Mouse (Mus musculus): ENCODE data around the gene Camkv.

The Camkv gene

DNA sequence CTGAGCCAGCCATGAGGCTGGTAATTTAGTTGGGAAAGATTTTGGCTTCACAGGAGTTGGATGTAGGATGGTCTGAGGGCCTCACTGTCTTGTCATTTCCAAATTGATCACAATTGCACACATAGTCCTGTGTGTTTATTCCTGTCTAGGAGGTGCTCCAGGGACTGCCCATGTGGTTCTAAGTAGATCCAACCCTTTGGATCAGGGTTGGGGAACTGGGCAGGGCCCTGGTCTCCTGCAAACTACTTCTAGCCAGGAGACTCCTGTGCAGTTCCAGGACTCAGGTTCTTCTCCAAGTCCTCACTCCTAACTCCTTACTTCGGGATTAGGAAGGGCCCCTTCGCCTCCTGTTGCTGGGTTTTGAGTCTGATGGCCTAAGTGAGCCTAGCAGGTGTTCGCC is at the start of gene Camkv:
Camkv (plus strand) TSS at position 301 of the 400 bp plus-strand sequence.
- in situ Hi-C loops (cut with MboI; ENCODE audit: low sequenced_read_pairs), result no loop called here

DNA sequence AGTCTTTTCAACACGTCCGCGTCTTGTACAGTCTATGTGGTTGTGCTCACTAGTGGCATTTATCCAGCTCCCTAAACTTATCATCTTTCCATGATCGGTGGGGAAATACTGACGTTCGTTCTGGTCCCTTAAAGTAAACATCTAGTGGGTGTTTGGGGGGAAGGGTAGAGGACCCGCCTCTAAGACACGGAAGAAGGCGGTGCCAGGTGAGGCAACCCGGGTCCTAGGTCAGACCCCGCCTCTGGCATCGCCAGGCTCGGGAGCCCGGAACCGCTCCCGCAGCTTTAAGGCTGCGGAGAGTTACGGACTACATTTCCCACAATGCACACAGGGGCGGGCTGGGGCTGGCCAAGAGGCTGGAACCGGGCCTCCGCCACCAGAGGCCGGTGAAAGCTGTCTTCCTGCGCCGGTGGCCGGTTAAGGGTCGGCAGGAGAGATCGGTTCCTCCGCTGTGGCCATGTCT is 47.6 kb upstream of the Camkv start, which contains the start of gene Mon1a:
Mon1a (plus strand) TSS at position 348 of the 463 bp plus-strand sequence.
- in situ Hi-C loops (cut with MboI; ENCODE audit: low sequenced_read_pairs), result no loop called here

DNA sequence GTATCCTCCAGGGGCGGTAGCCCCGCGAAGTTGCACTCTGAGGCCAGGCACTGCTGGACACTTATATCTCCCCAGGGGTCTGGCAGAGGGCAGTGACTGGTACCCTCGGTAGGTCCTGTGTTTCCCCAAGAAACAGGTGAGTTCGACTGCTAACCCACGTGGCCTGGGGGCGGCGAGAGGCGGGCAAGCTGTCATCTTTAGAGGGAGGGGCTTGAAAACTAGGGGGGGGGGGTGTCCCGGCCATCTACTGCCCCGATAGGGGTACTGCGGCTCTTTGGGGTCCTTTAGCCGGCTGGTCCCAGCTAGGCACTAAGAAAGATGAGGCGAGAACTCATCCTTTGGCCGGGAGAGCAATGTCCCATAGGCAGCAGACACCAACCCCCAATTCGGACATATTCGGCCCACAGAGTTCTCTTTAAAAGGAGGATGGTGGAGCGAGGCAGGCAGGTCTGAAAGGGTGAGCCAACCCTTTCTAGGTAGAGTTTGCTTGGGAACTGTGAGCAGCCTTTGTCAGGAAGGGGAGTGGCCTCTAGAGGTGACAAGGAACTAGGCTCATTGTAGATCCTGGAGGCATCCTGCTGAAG is 47.1 kb upstream of the Camkv start:
- in situ Hi-C loops (cut with MboI; ENCODE audit: low sequenced_read_pairs), result no loop called here

DNA sequence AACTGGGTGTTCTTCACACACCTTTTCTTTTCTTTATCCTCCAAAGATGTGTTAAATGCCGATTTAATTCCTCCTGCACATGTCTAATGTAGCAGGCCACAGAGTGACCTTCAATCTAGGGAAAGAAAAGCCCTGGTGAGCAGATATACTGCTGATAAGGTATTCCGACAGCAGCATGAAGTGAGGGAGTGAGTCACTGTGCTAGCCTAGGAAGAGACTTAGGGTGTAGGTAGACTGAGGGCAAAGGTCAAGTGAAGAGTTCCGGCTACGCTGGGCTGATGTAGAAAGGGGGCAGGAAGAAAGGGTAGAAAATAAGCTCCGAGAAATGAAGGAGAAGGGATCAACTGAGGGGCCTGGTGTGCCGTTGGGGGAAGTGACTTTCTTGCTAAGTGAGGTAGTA is 45.2 kb upstream of the Camkv start:
- in situ Hi-C loops (cut with MboI; ENCODE audit: low sequenced_read_pairs), result no loop called here

DNA sequence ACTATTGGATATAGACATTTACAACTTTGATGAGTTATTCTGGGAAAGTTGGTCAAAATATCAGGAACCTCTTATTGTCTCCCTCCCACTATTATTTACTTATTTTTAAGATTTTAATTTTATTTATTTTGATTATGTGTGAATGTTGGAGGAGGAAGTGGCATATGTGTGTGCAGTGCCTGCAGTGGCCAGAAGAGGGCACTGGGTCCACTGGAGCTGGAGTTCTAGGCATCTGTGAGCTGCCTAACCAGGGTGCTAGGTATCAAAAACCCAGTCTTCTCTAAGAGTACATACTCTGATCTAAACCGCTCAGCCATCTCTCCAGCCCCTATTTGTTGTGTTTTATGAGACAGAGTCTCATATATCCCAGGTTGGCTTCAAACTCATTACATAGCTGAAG is 44.5 kb upstream of the Camkv start:
- in situ Hi-C loops (cut with MboI; ENCODE audit: low sequenced_read_pairs), result no loop called here

DNA sequence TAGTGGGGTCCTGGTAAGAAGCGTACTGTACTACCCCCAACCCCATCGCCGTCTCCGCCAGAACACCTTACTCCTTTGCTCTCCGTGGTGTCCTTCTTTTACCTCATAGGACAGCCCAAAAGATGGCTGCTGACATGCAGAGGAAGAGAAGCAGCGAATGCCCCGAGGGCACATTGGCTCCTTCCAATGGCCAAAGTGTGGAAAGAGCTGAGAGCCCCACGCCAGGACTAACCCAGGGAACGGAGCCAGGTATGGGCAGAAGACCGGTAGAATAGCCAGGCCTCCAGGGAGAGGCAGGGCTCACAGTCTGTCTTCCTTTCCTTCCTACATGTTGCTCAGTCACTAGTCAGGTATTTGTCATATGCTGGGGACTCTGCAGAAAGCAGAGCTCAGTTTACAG is 36.9 kb upstream of the Camkv start:
- in situ Hi-C loops (cut with MboI; ENCODE audit: low sequenced_read_pairs), result no loop called here

DNA sequence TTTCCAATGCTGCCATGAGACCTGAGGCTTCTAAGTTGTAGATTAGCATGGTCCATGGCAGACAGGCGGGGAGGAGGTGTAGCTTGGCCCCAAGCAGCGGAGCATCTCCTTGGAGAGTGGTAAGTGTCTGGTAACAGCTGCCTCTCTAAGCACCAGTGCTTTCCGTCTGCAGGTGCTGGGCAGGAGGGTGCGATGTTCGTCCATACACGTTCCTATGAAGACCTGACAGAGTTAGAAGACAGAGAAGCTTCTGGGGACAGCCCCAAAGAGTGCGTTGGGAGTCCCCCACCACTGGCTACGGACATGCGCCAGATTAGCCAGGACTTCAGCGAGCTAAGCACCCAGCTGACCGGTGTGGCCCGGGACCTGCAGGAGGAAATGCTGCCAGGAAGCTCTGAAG is 35.6 kb upstream of the Camkv start:
- in situ Hi-C loops (cut with MboI; ENCODE audit: low sequenced_read_pairs), result no loop called here

DNA sequence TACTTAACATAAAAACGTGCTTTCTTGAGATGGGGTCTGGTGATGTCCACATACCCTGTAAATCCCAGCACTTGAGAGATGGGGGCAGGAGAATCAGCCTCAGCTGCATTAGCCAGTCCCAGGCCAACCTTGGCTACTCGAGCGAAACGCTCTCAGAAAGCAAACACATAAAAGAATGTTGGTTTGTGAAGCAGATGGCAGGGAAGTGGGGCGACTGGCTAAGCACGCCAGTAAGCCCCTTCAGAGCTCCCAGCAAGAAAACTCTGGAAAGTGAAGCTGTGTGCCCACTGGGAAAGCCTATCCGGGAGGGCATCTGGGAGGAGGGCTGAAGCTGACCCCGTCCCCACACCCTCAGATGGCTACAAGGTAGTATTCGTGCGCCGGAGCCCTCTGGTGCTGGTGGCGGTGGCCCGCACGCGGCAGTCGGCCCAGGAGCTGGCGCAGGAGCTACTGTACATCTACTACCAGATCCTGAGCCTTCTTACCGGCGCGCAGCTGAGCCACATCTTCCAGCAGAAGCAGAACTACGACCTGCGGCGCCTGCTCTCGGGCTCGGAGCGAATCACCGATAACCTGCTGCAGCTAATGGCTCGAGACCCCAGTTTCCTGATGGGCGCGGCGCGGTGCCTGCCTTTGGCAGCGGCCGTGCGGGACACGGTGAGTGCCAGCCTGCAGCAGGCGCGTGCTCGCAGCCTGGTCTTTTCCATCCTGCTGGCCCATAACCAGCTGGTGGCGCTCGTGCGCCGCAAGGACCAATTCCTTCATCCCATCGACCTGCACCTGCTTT is 34.4 kb upstream of the Camkv start:
- in situ Hi-C loops (cut with MboI; ENCODE audit: low sequenced_read_pairs), result no loop called here

DNA sequence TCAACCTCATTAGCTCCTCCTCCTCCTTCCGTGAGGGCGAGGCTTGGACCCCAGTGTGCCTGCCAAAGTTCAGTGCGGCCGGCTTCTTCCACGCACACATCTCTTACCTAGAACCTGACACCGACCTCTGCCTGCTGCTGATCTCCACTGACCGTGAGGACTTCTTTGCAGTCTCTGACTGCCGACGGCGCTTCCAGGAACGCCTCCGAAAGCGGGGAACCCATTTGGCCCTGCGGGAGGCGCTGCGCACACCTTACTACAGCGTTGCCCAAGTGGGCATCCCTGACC is 33.9 kb upstream of the Camkv start:
- in situ Hi-C loops (cut with MboI; ENCODE audit: low sequenced_read_pairs), result no loop called here

DNA sequence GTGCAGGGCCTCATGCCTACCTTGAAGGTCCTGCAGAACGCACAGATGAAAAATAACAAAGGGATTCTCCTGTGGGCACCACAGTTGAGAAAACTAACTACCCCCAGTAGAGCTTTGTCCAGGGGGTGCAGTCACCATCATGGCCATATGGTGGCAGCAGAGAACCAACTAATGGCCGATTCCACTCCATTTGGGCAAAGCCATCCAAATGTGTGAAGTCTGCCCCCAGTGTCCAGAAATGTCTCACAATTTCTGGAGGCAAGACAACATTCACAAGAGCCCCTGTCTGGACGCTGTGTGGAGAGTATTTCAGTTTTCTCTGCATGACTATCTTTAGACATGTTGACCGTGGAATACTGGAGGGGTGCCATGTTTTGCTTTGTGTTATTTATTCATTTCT is 30.7 kb upstream of the Camkv start:
- in situ Hi-C loops (cut with MboI; ENCODE audit: low sequenced_read_pairs), result no loop called here

DNA sequence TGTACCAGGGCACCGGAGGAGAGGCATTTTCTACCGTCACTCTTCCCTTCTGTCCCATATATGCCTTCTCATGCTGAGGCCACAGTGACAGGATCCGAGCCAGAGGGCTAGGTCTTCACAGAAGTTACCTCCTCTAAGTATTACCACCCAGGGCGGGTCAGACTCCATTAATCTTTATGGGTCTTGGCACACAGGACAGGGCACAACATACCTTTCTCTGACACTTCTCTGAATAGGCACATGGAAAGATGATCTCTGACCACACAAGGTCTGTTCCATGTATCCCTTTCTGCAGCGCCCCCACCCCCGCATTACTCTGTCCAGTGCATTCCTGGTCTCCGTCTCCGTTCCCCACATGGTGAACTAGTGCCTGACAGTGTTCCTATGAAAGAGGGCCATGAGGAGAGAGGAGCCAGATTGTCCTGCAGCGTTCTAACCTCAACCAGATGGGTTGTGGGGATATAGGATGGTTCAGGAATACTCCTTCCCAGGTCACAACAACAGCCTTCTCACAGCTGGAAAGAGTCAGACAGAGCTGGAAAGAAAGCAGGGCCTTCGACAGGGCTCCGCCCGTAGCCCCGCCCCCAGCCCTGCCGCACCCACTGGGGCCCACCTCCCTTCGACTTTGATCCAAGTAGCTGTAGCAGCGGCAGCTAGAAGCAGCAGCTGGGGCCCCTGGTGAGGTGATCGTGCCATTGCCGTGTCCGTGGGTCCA is 29.1 kb upstream of the Camkv start, which contains the start of gene Mst1r:
Mst1r (plus strand) TSS at position 622 of the 715 bp plus-strand sequence.
- in situ Hi-C loops (cut with MboI; ENCODE audit: low sequenced_read_pairs), result no loop called here

DNA sequence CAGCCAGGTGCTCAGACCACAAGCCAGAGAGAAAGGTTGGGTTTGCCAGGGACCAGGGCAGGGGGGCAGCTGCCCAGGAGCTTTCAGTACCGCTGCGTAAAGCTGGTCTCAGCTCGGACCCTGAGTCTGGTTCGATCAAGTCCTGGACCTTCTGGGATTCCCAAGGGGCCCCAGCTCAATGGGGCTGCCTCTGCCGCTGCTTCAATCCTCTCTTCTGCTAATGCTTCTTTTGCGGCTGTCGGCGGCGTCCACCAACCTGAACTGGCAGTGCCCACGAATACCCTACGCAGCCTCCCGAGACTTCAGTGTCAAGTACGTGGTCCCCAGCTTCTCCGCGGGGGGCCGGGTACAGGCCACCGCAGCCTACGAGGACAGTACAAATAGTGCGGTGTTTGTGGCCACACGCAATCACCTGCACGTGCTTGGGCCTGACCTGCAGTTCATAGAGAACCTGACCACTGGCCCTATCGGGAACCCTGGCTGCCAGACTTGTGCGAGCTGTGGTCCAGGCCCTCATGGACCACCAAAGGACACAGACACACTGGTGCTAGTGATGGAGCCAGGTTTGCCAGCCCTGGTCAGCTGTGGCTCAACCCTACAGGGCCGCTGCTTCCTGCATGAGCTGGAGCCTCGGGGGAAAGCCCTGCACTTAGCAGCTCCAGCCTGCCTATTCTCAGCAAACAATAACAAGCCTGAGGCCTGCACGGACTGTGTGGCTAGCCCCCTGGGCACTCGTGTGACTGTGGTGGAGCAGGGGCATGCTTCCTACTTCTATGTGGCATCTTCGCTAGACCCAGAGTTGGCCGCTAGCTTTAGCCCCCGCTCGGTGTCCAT is 28.3 kb upstream of the Camkv start:
- in situ Hi-C loops (cut with MboI; ENCODE audit: low sequenced_read_pairs), result no loop called here

DNA sequence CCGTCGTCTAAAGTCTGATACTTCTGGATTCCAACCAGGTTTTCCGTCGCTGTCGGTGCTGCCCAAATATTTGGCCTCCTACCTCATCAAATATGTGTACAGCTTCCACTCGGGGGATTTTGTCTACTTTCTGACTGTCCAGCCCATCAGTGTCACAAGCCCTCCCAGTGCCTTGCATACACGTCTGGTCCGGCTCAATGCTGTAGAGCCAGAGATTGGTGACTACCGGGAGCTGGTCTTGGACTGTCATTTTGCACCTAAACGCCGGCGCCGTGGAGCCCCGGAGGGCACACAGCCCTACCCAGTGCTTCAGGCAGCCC is 27.7 kb upstream of the Camkv start:
- in situ Hi-C loops (cut with MboI; ENCODE audit: low sequenced_read_pairs), result no loop called here

DNA sequence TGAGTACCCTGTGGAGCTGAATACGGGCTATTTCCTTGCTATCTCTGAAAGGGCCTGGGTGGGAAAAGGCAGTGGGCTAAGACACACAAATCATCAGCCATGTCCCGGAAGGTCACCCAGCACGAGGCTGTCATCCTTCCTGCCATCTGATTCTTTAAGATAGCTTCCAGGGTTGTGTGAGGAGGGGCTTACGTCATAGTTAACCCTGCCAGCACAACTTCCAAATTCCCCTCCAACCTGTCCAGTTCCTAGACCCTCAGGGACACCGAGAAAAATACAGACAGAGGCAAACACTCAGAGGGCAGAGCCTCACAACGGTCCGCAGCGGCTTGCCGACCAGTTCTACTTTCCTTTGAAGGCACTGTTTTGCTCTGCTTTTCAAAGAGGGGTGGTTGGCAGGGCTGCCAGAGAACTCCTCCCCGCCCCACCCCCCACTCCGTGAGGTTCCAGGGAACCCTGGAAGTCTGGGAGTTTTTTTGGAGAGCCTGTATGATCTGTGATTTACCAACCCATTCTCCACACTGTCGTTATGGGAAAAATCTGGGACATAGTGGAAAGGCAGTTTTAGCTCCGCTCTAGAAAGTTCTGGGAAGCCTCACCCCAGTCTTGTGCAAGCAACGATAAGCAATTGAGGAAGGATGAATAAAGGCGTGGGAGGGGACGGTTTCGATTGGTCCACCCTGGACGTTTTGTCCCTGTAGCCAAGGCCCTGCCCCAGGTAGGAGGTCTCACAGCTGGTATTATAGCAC is 26.9 kb upstream of the Camkv start:
- in situ Hi-C loops (cut with MboI; ENCODE audit: low sequenced_read_pairs), result no loop called here

DNA sequence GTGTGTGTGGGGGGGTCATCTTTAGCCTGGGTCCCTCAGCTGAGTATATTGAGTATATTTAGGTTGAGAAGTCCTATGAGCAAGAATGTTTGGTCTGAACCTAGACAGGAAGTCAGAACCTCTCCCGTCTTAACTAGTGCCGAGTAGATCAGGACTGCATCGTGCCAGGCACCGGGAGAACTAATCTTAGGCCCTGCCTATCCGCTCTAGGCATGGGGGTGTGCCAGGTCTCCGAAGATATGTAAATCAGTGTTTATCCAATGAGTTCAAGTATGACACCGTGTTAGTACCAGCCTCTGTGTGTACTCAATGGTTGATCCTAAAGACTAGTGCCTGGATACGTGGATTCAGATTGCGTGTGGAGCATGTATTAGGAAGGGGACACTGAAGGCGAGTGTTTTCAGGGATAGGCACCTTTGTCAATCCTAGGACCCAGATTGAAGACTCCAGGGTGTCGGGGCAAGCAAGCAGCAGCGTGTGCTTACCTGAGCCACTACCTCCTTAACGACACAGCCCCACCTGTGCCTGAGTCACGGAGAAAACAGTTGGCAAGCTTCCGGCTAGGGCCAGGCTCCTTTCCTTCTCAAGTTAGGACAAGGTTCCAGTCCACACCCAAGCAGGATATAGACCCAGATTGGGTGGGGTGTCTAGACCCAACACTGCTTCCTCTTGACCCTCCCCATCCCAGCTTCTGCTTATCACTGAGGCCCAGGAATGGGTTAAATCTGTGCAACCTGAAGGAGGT is 25.3 kb upstream of the Camkv start:
- in situ Hi-C loops (cut with MboI; ENCODE audit: low sequenced_read_pairs), result no loop called here

DNA sequence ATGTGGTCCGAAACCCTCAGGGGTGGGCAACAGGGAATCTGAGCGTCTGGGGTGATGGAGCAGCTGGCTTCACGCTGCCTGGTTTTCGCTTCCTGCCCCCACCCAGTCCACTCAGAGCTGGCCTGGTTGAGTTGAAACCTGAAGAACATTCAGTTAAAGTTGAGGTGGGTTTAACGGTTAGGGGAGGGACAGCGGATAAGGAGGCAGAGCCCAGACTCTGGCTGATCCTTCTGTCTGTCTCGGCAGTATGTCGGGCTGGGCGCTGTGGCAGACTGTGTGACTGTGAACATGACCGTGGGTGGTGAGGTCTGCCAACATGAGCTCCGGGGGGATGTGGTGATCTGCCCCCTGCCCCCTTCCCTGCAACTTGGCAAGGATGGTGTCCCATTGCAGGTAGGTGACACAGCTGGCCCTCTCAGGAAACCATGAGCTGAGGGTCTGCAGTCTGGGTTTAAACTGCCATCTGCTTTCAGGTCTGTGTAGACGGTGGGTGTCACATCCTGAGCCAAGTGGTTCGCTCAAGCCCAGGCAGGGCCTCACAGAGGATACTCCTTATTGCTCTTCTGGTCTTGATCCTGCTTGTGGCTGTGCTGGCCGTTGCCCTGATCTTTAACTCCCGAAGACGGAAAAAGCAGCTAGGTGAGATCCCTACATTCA is 20.6 kb upstream of the Camkv start:
- in situ Hi-C loops (cut with MboI; ENCODE audit: low sequenced_read_pairs), result no loop called here

DNA sequence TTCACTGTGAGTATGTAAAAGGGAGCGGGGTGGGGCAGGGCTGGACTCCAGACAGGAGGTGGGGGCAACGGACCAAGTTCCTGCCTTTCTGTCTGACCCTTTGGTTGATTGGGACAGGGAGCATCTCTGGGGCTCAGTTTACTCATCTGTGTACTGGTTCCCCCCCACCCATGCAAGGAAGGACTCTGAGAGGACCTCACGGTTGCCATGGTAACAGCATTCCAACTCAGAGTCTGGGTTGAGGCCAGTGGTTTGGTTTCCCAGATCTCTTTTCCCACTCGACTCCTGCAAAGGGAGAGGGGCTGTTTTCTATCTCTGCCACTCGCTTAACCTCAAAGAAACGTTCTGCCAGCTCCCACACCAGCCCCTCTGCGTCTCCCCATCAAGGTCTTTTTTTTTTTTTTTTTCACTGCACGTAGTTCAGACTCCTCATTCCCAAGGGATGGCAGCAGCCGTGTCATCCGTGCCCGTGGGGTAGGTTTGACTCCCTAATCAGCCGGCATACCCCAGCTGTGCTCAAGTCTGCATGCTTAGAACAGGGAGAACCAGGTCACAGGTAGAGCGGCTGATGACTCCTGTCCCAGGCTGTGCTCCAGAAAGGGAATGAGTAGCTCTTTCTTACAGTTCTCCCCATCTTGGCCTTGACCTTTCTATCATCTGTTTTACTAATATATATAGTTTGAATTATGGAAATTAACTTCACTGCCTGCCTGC is 17.4 kb upstream of the Camkv start:
- in situ Hi-C loops (cut with MboI; ENCODE audit: low sequenced_read_pairs), result no loop called here

DNA sequence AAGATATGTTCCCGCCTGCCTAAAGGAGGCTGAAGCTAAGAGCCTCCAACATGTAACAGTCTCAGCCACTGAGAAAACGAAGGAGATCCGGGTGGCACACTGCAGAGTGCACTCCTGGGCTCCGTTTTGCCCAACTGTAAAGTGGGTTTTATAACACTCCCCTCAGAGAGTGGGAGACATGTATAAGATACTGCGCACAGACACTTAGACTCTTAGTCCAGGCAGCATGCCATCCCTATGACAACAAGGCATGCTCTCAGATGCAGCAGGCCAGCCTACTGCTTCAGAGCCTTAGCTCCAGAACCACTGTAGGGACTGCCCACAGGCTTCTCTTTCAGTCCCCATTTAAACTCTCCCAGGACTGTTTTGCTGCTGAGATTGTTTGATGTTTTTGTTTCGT is 16.6 kb upstream of the Camkv start:
- in situ Hi-C loops (cut with MboI; ENCODE audit: low sequenced_read_pairs), result no loop called here

DNA sequence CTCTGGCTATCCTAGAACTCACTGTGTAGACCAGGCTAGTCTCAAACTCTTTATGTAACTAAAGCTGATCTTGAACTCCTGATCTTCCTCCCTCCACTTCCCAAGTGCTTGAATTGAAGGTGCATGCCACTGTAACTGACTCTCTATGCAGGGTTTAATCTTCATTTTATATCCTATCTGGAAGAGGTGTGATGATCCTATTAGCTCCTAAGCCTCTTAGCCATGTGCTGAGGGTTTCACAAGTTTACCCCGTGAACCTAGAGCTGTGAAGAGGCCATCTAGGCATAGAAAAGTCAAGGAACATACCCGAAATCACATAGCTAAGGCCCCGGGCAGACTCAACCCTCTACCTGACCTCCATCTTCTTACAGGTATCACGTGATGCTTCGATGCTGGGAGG is 16.0 kb upstream of the Camkv start:
- in situ Hi-C loops (cut with MboI; ENCODE audit: low sequenced_read_pairs), result no loop called here

Data from CH12F3 (cell line).